Mouse (Mus musculus) neural tube, embryonic 10.5 days (tissue): Measurements from ENCODE around the gene Grk6.
"Not testable (repeated sequence)": the region's sequence is repeated elsewhere in the genome, so short reads cannot be mapped to it uniquely, and the experiment has no call there.

Source experiments
- DNase-seq: peaks from one replicate; pipeline ENCODE4 v3.0.0-alpha.2; 2017; ENCODE audit warnings: low spot score; ENCODE audit errors: extremely low spot score

Gene Grk6

DNA sequence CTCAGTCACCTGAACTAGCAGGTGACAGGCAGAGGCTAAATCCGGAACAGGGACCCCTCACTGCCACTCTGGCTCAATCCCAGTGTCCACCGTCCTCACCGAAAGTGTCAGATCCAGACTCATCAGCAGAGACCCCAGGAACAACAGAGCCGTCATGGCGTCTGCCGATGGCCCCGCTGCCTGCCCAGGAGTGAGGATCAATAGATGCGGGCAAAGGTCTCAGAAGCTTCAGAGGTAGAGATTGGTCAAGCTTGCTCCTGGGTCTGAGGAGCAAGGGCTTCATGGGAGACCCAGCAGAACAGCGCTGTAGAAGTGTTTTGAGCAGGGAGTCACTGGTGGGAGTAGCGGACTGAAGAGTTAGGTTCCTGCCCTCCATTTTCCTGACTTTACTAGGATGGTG lies 18.3 kb upstream of the Grk6 start, which contains the start of gene F12:
Gene F12 (minus strand): TSS at position 181 of the 400 bp plus-strand sequence.
- DNase-seq, result no peak

DNA sequence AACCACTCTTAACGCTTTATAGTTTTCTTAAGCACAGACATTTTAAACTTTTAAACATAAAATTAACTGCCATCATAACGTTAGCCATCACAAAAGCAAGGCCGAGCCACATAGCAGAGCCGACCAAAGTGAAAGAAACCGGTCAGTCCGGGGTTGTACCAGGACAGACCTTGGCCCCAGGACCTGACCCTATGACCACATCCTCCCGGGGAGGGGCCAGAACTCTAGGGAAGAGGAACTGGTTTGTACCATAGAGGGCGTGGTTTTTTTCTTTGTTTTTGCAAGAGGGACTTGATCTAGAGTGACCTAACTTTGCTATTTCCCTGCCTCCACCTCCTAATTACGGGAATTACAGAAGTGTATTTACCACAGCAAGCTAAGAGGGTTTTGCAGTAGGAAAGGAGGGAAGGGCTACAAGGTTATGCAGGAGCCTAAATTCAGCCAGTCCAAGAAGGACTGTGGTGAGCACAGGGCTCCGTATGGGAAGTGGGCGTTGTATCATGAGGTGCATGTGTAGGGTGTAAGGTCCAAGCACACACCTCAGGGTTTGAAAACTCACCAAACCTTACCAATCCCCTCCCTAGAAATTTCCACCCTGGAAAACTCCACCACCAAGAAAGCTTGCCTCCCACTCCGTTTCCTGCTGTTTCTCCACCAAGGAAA lies 15.5 kb upstream of the Grk6 start:
- no peak for DNase-seq

DNA sequence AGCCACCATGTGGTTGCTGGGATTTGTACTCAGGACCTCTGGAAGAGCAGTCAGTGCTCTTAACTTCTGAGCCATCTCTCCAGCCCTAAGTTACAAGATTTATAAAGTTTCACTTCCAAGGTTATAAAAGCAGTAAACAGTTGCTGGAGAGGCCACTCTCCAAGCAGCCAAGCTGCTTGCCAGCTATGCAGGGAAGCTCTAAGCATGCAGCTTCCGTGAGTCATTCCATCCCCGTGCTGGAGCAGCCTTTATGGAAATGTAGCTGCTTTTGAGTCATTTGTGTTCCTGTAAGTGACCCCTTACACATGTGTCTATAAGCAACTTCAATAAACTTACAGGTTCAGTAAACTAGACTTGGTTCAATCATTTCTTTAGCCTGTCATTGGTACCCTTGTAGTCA lies 14.3 kb upstream of the Grk6 start:
- DNase-seq, result no peak

DNA sequence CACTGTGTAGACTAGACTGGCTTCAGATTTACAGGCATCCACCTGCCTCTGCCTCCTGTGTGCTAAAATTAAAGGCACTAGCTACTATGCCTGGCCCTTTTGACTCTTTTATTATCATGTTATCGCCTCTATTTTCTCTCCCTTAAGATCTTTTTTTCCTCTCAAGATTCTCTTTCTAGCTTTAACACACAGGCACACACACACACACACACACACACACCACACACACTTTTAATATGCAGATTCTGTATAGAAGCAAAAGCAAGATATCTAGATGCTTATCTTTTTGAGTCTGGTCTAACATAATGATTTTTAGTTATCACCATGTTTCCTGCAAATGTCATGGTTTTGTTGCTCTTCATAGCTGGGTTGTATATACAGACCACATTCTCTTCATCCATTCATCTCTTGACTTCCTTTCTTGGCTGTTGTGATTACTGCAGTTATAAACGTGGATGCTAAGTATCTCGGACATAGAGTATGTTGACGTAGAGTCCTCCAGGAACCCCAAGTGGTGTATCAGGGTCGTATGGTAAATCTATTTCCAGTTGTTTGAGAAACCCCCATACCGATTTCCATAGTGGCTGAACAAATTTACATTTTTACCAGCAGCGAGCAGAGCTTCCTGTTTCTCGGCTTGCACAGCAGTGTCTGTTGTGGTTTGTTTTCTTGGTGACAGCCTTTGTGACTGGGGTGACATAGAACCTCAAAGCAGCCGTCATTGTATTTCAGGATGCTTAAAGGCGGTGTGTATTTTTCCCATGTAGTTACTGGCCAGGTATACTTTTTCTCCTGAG lies 12.8 kb upstream of the Grk6 start:
- no peak for DNase-seq

DNA sequence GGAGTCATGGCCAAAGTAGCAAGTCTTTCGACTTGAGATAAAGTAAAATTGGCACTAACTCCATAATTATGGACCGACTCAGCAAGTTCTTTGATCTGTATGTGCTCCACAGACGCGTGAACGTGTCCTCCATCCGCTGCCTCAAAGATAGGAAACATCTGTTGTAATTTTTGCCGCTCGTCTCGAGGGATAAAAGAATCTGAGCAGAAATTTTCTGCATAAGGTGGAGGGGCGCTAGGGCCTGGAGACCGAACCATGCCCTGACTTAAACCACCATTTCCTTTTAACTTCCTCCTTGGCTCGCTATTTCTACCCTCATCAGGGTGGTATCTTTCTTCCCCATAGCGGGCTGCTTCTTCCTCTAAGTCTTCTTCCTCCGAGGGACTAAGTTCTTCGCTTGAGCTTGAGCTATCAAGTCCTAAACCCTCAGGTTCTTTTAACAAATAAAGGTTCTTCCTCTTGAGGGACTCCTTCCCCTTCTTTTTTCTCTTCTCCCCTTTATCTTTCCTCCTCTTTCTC lies 7.7 kb upstream of the Grk6 start:
- DNase-seq, result not testable (repeated sequence)

DNA sequence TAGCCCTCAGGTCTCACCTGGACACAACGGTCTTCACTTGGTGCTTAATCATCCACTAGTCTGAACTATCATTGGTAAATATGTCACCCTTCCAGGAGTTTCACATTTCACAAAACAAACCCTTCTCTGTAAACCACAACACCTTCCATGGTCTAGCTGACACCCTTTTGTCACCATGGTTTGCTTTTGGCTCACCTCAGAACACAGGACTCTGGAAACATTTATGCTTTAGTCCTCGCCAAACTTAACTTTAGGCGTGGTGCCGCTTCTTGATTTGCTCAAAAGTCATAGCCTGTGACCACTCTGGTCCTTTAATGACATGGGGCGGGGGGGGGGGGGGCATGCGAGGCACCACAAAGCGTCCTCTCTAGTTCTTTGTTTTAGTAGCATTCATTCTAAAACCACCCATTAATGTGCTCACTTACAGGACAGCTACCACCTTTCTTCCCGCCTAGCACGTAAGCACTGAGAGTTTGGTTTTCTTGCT lies 1.0 kb upstream of the Grk6 start:
- DNase-seq, result no peak

DNA sequence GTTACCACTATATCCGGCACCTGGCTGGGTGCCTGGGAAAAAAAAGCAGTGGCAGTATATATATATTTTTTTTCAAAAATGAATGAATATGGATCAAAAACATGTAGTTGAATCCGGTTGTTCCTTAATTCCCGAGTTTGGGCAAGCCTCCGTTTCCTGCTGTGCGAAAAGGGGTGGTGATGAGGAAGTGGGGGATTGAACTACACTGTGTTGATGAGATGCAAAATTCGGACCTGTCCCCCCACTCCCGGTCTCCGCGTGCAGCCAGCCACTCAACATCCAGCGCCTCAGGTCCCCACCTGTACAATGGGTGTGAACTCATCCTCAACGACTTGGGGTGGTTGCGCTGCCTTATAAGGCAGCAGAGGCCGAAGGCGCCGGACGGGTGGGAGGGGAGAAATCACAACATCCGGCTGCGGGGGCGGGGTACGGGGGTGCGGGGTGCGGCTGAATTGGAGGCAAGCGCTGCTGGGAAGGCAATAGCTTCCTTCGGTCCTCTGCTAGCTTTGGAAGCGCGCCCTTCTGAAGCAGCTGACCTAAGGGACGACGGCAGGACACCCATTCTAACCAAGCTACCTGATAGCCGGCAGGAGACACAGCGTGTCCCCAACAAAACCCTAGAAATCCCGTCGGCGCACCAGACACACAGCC lies 461 bp upstream of the Grk6 start:
- DNase-seq, result no peak

DNA sequence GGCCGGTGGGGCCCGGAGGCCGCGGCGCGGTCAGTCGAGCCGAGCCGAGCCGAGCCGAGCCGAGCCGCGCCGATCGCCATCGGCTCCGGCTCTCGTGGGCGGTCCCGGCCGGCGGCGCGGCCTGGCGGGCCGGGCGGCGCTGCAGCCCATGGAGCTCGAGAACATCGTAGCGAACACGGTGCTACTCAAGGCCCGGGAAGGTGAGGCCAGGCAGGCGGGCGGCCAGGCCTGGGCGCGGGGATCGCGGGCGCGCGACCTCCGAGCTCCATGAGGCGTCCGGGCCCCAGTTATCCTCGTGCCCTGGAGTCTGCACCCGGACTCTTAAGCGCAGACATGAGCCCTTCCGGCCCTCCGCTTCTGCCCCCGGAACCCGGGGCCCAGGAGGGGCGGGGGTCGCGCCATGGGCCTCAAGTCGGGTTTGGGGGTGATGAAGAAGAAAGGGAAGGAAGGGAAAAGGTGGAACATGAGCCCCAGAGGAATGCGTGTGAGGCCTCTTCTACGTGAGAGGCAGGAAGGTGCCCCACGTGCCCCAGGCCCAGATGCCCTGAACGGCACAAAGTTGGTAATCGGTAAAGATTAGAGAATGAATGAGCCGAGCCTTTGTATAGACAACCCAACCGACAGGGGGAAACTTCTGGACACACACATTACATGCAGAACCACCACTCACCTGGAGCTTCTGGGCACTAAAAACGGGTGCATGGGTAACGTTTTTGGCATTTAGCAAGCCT lies 654 bp downstream of the Grk6 start:
- no peak for DNase-seq

DNA sequence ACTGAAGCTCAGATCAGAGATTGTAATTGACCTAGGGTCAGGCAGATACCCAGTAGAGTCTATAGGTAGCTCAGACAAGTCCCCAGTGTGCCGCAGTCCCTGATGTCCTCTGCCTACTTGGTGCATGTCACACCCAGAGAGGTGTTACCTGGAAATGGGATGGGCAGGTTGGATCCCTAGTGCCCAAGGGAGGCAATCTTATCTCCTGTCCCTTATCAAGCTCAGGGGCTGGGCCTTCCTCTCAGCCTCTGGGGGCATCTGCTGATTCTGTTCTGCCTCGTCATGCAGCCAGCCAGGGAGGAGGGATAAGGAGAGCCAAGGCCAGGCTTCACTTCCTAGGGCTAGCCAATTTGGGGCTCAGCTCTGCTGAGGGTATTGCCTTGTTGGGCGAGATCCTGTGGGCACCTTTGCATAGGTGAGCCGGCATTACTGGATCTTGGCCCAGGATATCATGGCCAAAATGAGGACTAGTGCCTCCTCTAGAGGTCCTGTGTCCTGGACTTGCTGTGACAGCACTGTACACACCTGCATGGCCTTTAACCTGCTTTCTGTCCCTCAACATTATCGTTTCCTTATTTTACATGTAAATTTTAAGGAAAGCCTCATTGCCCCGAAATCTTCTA lies 1.7 kb downstream of the Grk6 start:
- DNase-seq, result no peak

DNA sequence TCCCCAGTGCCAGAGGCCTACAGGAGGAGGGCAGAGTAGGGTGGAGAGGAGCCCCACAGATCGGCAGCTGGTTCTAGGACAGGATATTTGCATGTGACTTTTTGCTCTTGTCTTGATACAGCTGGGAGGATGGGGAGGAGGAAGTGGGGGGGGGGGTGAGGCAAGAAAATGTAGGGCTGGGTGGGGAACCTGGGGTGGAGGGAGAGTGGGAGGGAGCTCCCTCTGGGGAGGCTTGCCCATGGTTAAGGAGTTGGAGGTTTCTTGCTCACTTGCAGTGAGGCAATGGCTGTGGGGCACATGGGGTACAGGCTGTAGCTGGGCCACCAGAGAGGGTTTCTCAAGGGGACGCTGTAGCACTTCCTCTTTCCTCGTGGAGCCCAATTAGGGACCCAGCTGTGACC lies 2.7 kb downstream of the Grk6 start:
- no peak for DNase-seq

DNA sequence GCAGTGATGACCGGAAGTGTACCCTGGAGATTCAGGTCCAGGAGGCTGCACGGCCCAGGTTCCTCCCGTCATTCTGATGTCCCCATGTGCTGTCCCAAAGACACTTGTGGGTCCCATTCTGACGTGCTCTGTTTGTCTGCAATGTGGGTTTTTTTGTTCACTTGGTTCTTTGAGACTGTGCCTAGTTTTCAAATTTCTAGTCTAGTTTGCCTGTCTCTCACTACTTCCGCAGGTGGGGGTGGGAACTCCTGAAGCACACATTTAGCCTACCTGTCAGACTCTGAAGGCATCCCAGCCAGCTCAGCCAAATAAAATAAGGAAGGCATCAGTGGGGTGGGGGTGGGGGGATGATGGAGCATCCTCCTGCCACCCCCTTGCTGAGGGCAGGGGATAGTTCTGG lies 3.3 kb downstream of the Grk6 start:
- DNase-seq, result no peak

DNA sequence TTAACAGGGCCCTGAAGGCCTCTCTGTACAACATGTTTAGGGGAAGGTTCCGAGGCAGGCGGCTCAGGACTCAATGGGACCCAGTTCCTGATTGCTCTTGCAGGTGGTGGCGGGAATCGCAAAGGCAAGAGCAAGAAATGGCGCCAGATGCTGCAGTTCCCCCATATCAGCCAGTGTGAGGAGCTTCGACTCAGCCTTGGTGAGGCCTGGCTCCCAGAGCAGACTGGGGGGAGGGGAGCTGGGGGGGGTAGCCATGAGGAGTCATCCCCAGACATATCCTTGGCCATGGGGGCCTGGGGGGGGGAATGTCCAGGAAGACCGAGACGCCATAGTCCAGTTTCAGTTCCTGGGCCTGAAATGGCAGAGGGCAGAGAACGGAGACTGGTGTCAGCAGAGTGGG lies 4.3 kb downstream of the Grk6 start:
- no peak for DNase-seq

DNA sequence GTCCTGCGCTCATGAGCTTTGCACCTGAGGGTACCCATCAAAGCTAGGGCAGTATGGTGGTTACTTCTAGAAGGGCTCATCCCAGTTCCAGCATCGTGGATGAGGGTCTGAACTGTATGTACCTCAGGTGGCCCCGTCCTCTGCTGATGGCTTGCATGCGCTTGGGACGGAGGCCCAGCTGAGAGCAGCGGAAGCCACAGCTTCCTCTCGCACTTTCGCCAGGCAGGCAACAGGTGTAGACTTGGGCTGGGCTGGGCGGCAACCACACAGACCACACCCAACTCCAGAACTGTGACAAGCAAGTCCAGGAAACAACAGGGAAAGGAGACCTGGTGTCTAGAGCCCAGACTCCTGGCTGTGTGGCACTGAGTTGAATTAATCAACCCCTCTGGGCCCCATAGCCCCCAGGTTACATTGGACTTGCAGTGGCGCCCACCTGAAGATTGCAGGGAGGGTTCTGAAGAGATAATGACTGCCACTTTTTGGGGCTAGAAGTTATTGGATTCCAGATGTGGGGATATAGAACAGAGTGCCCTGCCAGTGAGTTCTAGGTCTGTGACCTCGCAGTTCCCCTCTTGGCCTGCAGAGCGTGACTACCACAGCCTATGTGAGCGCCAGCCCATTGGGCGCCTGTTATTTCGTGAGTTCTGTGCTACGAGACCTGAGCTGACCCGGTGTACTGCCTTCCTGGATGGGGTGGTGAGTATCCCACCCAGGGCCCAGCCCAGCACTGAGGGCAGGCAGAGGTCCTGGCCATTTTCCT lies 5.0 kb downstream of the Grk6 start:
- DNase-seq, result no peak

DNA sequence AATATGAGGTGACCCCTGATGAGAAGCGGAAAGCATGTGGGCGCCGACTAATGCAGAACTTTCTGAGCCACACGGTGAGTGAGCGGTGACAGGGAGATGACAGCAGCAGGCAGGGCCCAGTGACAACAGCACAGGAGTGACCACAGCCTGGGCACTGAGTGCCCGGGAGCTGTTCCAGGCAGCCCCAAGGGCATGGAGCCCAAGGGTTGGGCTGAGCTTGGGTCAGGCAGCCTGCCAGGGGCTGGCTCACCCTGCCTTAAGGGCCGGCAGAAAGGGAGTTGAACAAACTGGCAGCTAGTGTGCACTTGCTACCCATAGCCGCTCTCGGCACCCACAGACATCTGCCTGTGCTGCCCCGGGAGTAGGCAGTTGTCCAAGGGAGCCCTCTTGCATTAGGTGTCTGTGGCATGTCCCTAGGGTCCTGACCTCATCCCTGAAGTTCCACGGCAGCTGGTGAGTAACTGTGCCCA lies 5.7 kb downstream of the Grk6 start:
- no peak for DNase-seq

DNA sequence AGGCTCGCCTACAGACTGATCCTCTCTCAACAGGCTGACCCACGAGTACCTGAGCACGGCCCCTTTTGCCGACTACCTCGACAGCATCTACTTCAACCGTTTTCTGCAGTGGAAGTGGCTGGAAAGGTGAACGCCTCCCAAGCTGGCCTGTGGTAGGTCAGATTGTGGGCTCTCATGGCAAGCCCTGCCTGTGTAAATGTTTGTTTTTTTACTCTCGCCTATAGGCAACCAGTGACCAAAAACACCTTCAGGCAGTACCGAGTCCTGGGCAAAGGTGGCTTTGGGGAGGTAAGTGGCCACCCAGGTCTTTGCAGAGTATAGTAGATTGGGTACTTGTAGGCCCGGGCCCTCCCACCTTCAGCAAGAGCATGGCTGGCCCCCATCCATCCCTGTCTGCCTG lies 6.4 kb downstream of the Grk6 start:
- no peak for DNase-seq

DNA sequence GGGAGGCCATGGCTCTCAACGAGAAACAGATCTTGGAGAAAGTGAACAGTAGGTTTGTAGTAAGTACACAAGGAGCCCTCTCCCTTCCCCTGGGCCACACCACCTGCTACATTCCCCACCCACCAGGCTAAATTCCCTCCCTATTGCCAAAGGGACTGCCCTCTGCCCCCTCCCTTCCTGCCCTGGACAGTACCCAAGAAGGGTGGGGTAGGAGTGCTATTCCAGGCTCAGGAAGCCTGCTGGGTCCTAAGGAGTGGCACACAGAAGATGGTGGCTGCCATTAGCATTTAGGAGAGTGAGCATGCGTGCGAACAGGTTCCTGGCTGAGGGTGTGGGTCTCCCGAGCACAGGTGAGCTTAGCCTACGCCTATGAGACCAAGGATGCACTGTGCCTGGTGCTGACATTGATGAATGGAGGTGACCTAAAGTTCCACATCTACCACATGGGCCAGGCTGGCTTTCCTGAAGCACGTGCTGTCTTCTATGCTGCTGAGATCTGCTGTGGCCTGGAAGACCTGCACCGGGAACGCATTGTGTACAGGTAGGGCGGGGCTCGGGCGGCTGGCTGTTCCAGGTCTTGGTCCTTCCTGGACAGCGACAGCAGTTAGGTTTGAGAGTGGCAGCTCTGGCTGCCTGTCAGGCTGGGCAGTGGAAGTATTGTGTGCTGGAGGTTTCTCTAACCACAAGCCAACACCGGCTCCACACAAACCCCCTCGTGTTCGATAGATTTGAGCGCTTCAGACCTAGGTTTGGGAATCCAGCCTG lies 7.1 kb downstream of the Grk6 start:
- DNase-seq, result no peak

DNA sequence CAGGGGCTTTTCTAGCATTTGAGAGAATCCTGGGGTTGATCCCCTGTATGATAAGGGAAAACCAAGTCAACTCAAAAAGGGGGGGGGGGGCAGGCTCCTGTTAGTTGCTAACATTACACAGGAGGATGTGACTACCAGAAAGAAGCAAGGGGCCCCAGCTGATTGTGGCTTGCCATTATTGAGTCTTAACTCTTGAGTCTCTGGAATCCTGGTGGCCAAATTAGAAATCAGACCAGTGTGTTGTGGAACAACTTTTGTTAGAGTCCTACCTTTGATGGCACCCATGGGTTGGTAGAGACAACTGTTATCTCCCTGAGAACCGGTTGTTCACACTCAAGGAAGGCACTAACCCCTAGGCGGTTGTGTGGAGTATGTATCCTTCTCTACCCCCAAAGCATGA lies 18.1 kb downstream of the Grk6 start:
- no peak for DNase-seq

DNA sequence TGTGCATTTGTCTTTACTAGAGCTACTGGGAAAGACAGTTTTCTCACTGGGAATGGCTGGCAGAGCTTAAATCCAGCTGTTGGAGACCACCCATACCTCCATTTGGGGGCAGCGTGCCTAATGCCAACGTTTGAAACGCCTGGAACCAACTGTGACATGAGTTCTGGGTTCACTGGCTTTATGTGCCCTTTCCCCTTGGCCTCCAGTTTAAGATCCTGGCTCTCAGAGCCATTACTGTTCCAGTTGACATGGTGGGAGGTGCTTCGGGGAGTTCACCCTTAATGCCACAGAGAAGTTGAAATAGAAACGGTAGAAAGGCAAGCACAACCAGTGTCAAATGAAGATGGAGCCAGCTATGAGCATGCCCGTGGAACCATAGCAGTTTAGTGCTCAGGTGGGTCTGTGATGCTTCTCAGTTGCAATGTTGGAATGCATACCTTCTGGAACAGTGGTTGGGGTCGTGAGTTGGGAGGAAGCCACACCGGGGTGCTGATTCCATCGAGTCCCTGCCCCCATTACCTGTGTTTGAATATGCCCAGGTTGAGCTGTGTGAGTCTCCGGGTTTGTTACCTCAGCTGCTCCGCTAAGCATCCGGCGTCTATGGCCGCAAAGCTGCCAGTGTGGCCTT lies 18.6 kb downstream of the Grk6 start:
- DNase-seq, result no peak
